Comparison of ENCODE assay signal across 8 mouse cellular contexts in the genomic region with DNA sequence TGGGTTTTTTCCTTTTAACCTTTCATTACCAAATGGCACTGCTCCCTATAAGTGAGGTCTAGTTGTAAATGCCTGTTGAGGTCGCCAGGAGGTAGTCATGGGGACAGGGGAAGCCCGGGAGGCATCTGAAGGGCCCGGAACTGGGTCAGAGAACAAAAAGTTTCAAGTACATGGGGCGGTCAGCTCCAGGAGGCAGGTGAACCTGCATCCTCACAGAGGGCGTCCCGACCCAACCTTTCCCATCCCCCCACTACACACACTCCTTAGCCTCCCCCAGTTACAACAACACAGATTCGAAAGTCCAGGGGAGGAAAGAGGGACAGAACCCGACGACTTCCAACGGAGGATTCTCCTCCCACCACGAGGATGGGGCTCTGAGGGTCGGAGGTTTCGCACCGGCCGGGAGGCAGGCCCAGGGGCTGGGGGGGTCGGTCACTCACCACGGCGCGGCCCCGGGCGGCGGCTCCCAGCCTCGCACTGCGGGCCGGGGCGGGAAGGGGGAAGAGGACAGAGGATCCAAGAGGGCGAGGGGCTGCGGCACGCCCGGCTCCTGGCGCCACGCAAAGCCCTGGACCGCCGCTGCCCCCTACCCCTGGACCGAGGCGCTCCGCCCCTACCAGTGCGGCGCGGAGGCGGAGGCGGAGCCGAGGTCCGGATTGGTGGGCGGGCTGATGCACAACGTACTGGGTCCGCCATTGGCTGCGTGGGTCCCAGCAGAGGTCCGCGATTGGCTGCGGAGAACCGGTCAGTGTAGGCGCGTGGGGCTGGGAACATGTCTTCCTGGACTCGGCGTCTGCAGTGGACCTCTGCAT. TPM values are rescaled to one million over a fixed set of nuclear protein-coding genes. Genes with fewer than 3 reads are reported as not detected.
A peak's percentile ranks its signal among the peaks of the same experiment; 100 is the strongest.
DNase-seq lines count a peak whose midpoint lies in the region; ATAC-seq and TF ChIP-seq lines count a peak whose summit lies in the region.

No protein-coding gene starts in this region.

- H3K9me3 ChIP-seq in ES-E14 (ENCODE audit: control insufficient read depth, insufficient read depth, low read depth, low read length), result no peaks in the 10 kb centered on the region
- no peaks in the 10 kb centered on the region for H3K9me3 ChIP-seq in forebrain, embryonic 15.5 days
- H3K9me3 ChIP-seq in liver, postnatal 0 days (ENCODE audit: low read length), result no peaks in the 10 kb centered on the region
- H3K9me3 ChIP-seq in neural tube, embryonic 13.5 days, result no peaks in the 10 kb centered on the region

- peak overlapping the region; percentile 77 for H3K4me2 ChIP-seq in forebrain, embryonic 15.5 days (replicated peaks)
- H3K4me2 ChIP-seq in liver, postnatal 0 days (ENCODE audit: low read depth, low read length), result peak overlapping the region; percentile 96
- peak overlapping the region; percentile 87 for H3K4me2 ChIP-seq in neural tube, embryonic 13.5 days

- H3K36me3 ChIP-seq in ES-E14 (ENCODE audit: control insufficient read depth, insufficient read depth, low read length, poor library complexity, severe bottlenecking), result no peaks in the 10 kb centered on the region
- no peaks in the 10 kb centered on the region for H3K36me3 ChIP-seq in forebrain, embryonic 15.5 days
- H3K36me3 ChIP-seq in liver, postnatal 0 days (replicated peaks; ENCODE audit: insufficient read depth, low read length), result no peaks in the 10 kb centered on the region
- no peaks in the 10 kb centered on the region for H3K36me3 ChIP-seq in neural tube, embryonic 13.5 days

- H3K9ac ChIP-seq in ES-E14 (ENCODE audit: insufficient read depth, low read depth, low read length, poor library complexity, severe bottlenecking), result peak overlapping the region; percentile 81
- peak overlapping the region; percentile 98 for H3K9ac ChIP-seq in forebrain, embryonic 15.5 days (replicated peaks)
- H3K9ac ChIP-seq in liver, postnatal 0 days (replicated peaks), result peak overlapping the region; percentile 92
- H3K9ac ChIP-seq in neural tube, embryonic 13.5 days, result peak overlapping the region; percentile 96

- TF ChIP-seq EP300 in liver, postnatal 0 days (IDR thresholded peaks at IDR 0.05; ENCODE audit: low read depth), result no peak

- H3K27me3 ChIP-seq in forebrain, embryonic 15.5 days, result no peaks in the 10 kb centered on the region
- no peaks in the 10 kb centered on the region for H3K27me3 ChIP-seq in liver, postnatal 0 days (ENCODE audit: insufficient read depth, low read length)
- no peaks in the 10 kb centered on the region for H3K27me3 ChIP-seq in neural tube, embryonic 13.5 days

- in situ Hi-C loops in ES-E14 (cut with MboI; ENCODE audit: low sequenced_read_pairs in 2 of 2, unreplicated experiment in 2 of 2), result no loop called here

- H3K27ac ChIP-seq in ES-E14 (ENCODE audit: insufficient read depth, low read depth, low read length, poor library complexity, severe bottlenecking), result no peak overlapping the region
- peak overlapping the region; percentile 73 for H3K27ac ChIP-seq in forebrain, embryonic 15.5 days (replicated peaks)
- H3K27ac ChIP-seq in liver, postnatal 0 days (ENCODE audit: low read depth), result peak overlapping the region; percentile 91
- H3K27ac ChIP-seq in neural tube, embryonic 13.5 days (replicated peaks), result peak overlapping the region; percentile 79

- TF ChIP-seq CTCF in liver, postnatal 0 days (IDR thresholded peaks at IDR 0.05; ENCODE audit: low read depth), result 0 out of 2 replicates have a peak, but pooled peaks have one; percentile 19

- peak; percentile 64 for DNase-seq in ES-E14 (ENCODE audit: low read depth, low spot score)
- DNase-seq in cerebellum, adult 18-20 months, result peak; percentile 92 to 97
- peak; percentile 88 for DNase-seq in heart, postnatal 25 days (ENCODE audit: low spot score)
- DNase-seq in layer of hippocampus, adult 11-12 months (ENCODE audit: low spot score), result peak; percentile 93
- DNase-seq in liver, postnatal 0 days, result peak; percentile 93
- peak; percentile 85 for DNase-seq in telencephalon, adult 2 months (ENCODE audit: low read depth, low spot score)

- peak; percentile 100 for ATAC-seq in forebrain, embryonic 15.5 days (replicated peaks)
- peak; percentile 100 for ATAC-seq in liver, postnatal 0 days
- ATAC-seq in neural tube, embryonic 13.5 days (ENCODE audit: low read depth), result peak; percentile 100

- H3K4me3 ChIP-seq in ES-E14 (ENCODE audit: insufficient read depth in 1 of 2, low read depth in 1 of 2, low read length in 2 of 2, poor library complexity in 1 of 2, severe bottlenecking in 1 of 2), result peak overlapping the region; percentile 88 to 94
- H3K4me3 ChIP-seq in forebrain, embryonic 15.5 days, result peak overlapping the region; percentile 99
- H3K4me3 ChIP-seq in liver, postnatal 0 days (ENCODE audit: low read depth, low read length), result peak overlapping the region; percentile 95
- H3K4me3 ChIP-seq in neural tube, embryonic 13.5 days, result peak overlapping the region; percentile 97

- intact Hi-C loops in heart, postnatal 25 days (cut with DNase I), result no loop called here

- 0 out of 4 replicates have a peak, but pooled peaks cover 0 to 2% of the 10 kb centered on the region in 2 experiments for H3K4me1 ChIP-seq in ES-E14 (ENCODE audit: control insufficient read depth in 2 of 2, insufficient read depth in 2 of 2, low read length in 2 of 2, poor library complexity in 1 of 2)
- peaks cover 12% of the 10 kb centered on the region for H3K4me1 ChIP-seq in forebrain, embryonic 15.5 days
- H3K4me1 ChIP-seq in liver, postnatal 0 days (ENCODE audit: insufficient read depth), result peaks cover 10% of the 10 kb centered on the region; the same call in 1 of the 2 replicates
- peaks cover 12% of the 10 kb centered on the region for H3K4me1 ChIP-seq in neural tube, embryonic 13.5 days (replicated peaks)

- WGBS in forebrain, embryonic 15.5 days, result under 1% methylated on average over 55 of the region's 56 CpGs
- under 1% methylated on average over 52 of the region's 56 CpGs for WGBS in liver, postnatal 0 days (ENCODE audit: insufficient replicate concordance)
- 1% methylated on average over 52 of the region's 56 CpGs for WGBS in neural tube, embryonic 13.5 days

TF ChIP-seq in ES-E14, 5 proteins besides CTCF, POLR2A, EP300 and RAD21:
- TF ChIP-seq HCFC1 (IDR thresholded peaks at IDR 0.05; ENCODE audit: borderline replicate concordance, insufficient read depth, low read length) (no peak), MAFK (IDR thresholded peaks at IDR 0.05; ENCODE audit: insufficient read depth, low read depth, low read length) (no peak)

RNA-seq across cellular contexts. Expression of a gene that starts 7.1 kb away (rescaled TPM):
- total RNA-seq in ES-E14 (2012; rRNA removed), result 2.5 and 3.9 TPM in 2 replicates
- 11.1 and 13.5 TPM in 2 replicates for polyA plus RNA-seq in forebrain, embryonic 15.5 days (2015; fragmentation: Nextera tagmentation; extraction: Ambion mirVana)
- total RNA-seq in heart, postnatal 25 days (2021), result 1 to 10 TPM; 4.7 to 7.3 TPM
- polyA plus RNA-seq in liver, postnatal 0 days (2015; fragmentation: Nextera tagmentation; extraction: Ambion mirVana), result 3.9 and 4.0 TPM in 2 replicates
- 12.8 and 13.6 TPM in 2 replicates for polyA plus RNA-seq in neural tube, embryonic 13.5 days (2015; fragmentation: Nextera tagmentation; extraction: Ambion mirVana)

RNA-seq across cellular contexts. Expression of a gene that starts 13.6 kb away (rescaled TPM):
- 0.62 and 0.74 TPM in 2 replicates for total RNA-seq in ES-E14 (2012; rRNA removed)
- 1.7 and 2.3 TPM in 2 replicates for polyA plus RNA-seq in forebrain, embryonic 15.5 days (2015; fragmentation: Nextera tagmentation; extraction: Ambion mirVana)
- total RNA-seq in heart, postnatal 25 days (2021), result 1 to 10 TPM; 3.0 to 3.6 TPM
- 0.85 and 0.99 TPM in 2 replicates for polyA plus RNA-seq in liver, postnatal 0 days (2015; fragmentation: Nextera tagmentation; extraction: Ambion mirVana)
- 1.9 and 2.3 TPM in 2 replicates for polyA plus RNA-seq in neural tube, embryonic 13.5 days (2015; fragmentation: Nextera tagmentation; extraction: Ambion mirVana)

RNA-seq across cellular contexts. Expression of a gene that starts 19.5 kb away (rescaled TPM):
- 7.7 and 9.4 TPM in 2 replicates for total RNA-seq in ES-E14 (2012; rRNA removed)
- polyA plus RNA-seq in forebrain, embryonic 15.5 days (2015; fragmentation: Nextera tagmentation; extraction: Ambion mirVana), result 3.5 and 3.6 TPM in 2 replicates
- 10 to 100 TPM; 39.7 to 40.3 TPM for total RNA-seq in heart, postnatal 25 days (2021)
- polyA plus RNA-seq in liver, postnatal 0 days (2015; fragmentation: Nextera tagmentation; extraction: Ambion mirVana), result 1.1 and 1.4 TPM in 2 replicates
- 3.1 and 3.8 TPM in 2 replicates for polyA plus RNA-seq in neural tube, embryonic 13.5 days (2015; fragmentation: Nextera tagmentation; extraction: Ambion mirVana)

RNA-seq across cellular contexts. Expression of a gene that starts 19.5 kb away (rescaled TPM):
- total RNA-seq in ES-E14 (2012; rRNA removed), result 0.71 and 0.79 TPM in 2 replicates
- polyA plus RNA-seq in forebrain, embryonic 15.5 days (2015; fragmentation: Nextera tagmentation; extraction: Ambion mirVana), result 0.14 and 0.15 TPM in 2 replicates
- total RNA-seq in heart, postnatal 25 days (2021), result 1 to 10 TPM; 4.5 to 6.8 TPM
- 0.11 and 0.19 TPM in 2 replicates for polyA plus RNA-seq in liver, postnatal 0 days (2015; fragmentation: Nextera tagmentation; extraction: Ambion mirVana)
- polyA plus RNA-seq in neural tube, embryonic 13.5 days (2015; fragmentation: Nextera tagmentation; extraction: Ambion mirVana), result not detected in 2 replicates

RNA-seq across cellular contexts. Expression of a gene that starts 28.6 kb away (rescaled TPM):
- total RNA-seq in ES-E14 (2012; rRNA removed), result 76.8 and 117 TPM in 2 replicates
- polyA plus RNA-seq in forebrain, embryonic 15.5 days (2015; fragmentation: Nextera tagmentation; extraction: Ambion mirVana), result 163 and 164 TPM in 2 replicates
- 10 to 100 TPM; 50.7 to 55.6 TPM for total RNA-seq in heart, postnatal 25 days (2021)
- polyA plus RNA-seq in liver, postnatal 0 days (2015; fragmentation: Nextera tagmentation; extraction: Ambion mirVana), result 38.2 and 46.6 TPM in 2 replicates
- polyA plus RNA-seq in neural tube, embryonic 13.5 days (2015; fragmentation: Nextera tagmentation; extraction: Ambion mirVana), result 153 and 160 TPM in 2 replicates
